Mouse (Mus musculus): ENCODE measurements around the gene Nrxn1.

DNA sequence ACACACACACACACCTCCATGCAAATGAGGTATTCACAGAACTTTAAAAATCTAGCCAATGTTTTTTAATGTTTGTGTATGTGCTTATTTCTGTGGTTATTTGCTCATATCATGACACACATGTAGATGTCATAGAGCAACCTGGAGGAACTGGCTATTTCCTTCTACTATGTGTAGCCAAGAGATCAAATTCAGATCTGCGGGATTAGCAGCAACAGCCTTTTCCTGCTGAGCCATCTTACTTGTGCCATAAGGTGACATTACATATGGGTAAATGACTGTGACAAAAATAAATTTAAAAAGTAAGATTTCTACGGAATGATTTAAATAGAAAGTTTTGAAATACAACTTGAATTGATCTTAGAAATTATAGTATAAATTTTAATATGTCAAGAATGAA, 672.1 kb downstream of the Nrxn1 start:
- TF ChIP-seq CTCF (conservative IDR thresholded peaks at IDR 0.05; ENCODE audit: insufficient read depth, insufficient read length, low read depth, low read length) (no peak), POLR2A (IDR thresholded peaks at IDR 0.05; ENCODE audit: low read depth, low read length) (no peak)

Measured in kidney, adult 2 months (tissue).